Mouse (Mus musculus) B cell, adult (primary cell): ENCODE results near the gene Mbip. TPM values are rescaled to one million over a fixed set of nuclear protein-coding genes. Genes with fewer than 3 reads are reported as not detected.

Experiments used
- total RNA-seq: library from RNA; stranded (reverse); gene quantifications from 4 replicates; pipeline ENCODE4 v1.2.4, GENCODE M21; 2023; ENCODE audit not compliant: inconsistent age

The Mbip gene
- total RNA-seq: 34.3 to 42.8 TPM (median 41.0 TPM) in 4 replicates

GRCm38 (mm10) chr12:56345367-56346089, at the start of gene Mbip:
TSS of gene Mbip (minus strand) at chr12:56345894.

Other genes with a start within 250 kb of the Mbip start
- not detected in 4 replicates for gene Nkx2-1, start 191.0 kb upstream of the Mbip start, total RNA-seq